Mouse (Mus musculus): ENCODE measurements around the gene Tmem175.

DNA sequence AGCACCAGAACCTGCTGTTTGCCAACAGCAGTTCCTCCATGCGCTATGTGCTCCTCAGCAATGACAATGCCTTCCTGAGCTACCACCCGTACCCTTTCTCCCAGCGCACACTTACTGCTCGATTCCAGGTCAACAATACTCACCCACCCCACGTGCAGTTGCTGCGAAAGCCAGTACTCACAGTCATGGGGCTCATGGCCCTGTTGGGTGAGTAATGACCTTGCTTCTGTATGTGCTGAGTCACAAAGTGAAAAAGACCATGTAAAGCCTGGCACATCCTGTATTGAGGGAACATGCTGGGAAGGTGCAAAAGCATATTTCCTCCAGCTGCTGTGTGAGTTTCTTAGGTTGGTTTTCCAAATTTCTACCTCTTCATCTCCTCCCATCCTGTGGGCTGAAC, 51.3 kb downstream of the Tmem175 start:
- TF ChIP-seq CTCF (IDR thresholded peaks at IDR 0.05; ENCODE audit: extremely low read depth, insufficient read depth, insufficient read length, insufficient replicate concordance) (no peak), POLR2A (IDR thresholded peaks at IDR 0.05; ENCODE audit: low read depth, low read length) (no peak)

Measured in spleen, adult 2 months (tissue).